11 mouse cellular contexts compared by ENCODE assay signal in the genomic region with DNA sequence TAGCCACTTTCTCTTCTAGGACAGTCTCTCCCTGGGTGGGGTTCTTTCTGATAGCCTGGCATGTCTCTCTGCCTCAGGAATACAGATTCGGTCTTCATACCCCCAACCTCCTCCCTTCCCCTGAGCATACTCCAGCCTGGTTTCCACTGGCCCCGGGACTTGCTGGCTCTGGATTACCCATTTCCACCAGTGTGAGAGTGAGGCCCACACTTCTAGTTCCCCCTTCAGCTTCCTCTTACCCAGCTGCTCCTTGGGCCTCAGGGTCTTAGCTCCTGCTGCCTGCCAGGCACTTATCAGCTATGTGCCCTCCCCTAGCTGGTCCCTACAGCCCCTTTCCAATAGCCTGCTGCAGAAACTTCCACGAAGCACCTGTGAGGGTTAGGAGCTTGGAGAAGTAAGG. TPM values are rescaled to one million over a fixed set of nuclear protein-coding genes. Genes with fewer than 3 reads are reported as not detected.
A peak's percentile ranks its signal among the peaks of the same experiment; 100 is the strongest.
DNase-seq lines count a peak whose midpoint lies in the region; ATAC-seq and TF ChIP-seq lines count a peak whose summit lies in the region.
"Had no signal": no experiment of that assay in that cellular context is flagged by ENCODE, and none has a peak within 500 bp of the region (broad histone marks: within the 10 kb centered on the region; RNA-seq: fewer than 3 reads in every experiment).

A gene (plus strand): TSS at position 262 of the 400 bp plus-strand sequence.

- H3K79me2 ChIP-seq in MEL (ENCODE audit: control insufficient read depth, insufficient read depth, low read length, poor library complexity): peaks cover 4% of the 10 kb centered on the region; the same call in 1 of the 2 replicates

- peak within 1 kb of the TSS; percentile 38; the same call in 1 of the 2 replicates for H3K27ac ChIP-seq in MEL (ENCODE audit: control insufficient read depth, low read depth, low read length)
- H3K27ac ChIP-seq: limb, embryonic 13.5 days; midbrain, embryonic 15.5 days had no signal

- DNase-seq in lung, adult 2 months: no peak
- no peak for DNase-seq in lung, postnatal 10 days
- DNase-seq in MEL (ENCODE audit: low read depth, low spot score): peak; percentile 76
- no peak for DNase-seq in urinary bladder, postnatal 36 days (ENCODE audit: low spot score in 2 of 2)
- no peak for DNase-seq in layer of hippocampus, adult 11-12 months (ENCODE audit: low spot score)
- DNase-seq: thymus, postnatal 25 days had no signal

- peak; percentile 26 for ATAC-seq in granulocyte monocyte progenitor cell, adult 5-6 weeks (replicated peaks; ENCODE audit: poor library complexity, severe bottlenecking)
- ATAC-seq: midbrain, embryonic 15.5 days had no signal

- no peak for TF ChIP-seq RAD21 in MEL (IDR thresholded peaks at IDR 0.05; ENCODE audit: low read depth, low read length)

- no peaks in the 10 kb centered on the region for H3K27me3 ChIP-seq in MEL (ENCODE audit: control insufficient read depth in 1 of 2, insufficient read depth in 2 of 2, low read length in 2 of 2)
- H3K27me3 ChIP-seq in megakaryocyte, embryonic 14.5 days (replicated peaks): no peaks in the 10 kb centered on the region
- H3K27me3 ChIP-seq: midbrain, embryonic 15.5 days had no signal

- no peak for TF ChIP-seq CTCF in lung, adult 2 months (IDR thresholded peaks at IDR 0.05; ENCODE audit: insufficient read depth, low read length)
- no peak for TF ChIP-seq CTCF in MEL (IDR thresholded peaks at IDR 0.05 in 2 of 3, conservative IDR thresholded peaks at IDR 0.05 in 1 of 3; ENCODE audit: control insufficient read depth in 1 of 3, insufficient read depth in 1 of 3, low read depth in 2 of 3, low read length in 3 of 3, poor library complexity in 1 of 3, severe bottlenecking in 1 of 3)

- peaks cover 3% of the 10 kb centered on the region; the same call in 1 of the 2 replicates for H3K4me1 ChIP-seq in lung, adult 2 months (ENCODE audit: control insufficient read depth, insufficient read depth, low read length)
- H3K4me1 ChIP-seq in MEL (ENCODE audit: control insufficient read depth in 1 of 2, insufficient read depth in 2 of 2, low read length in 2 of 2): peaks cover 2 to 28% of the 10 kb centered on the region in 2 experiments
- peaks cover 88% of the 10 kb centered on the region for H3K4me1 ChIP-seq in megakaryocyte, embryonic 14.5 days

- no peak; a peak in 1 of 4 replicates for TF ChIP-seq EP300 in MEL (IDR thresholded peaks at IDR 0.05; ENCODE audit: low read depth in 1 of 2, low read length in 2 of 2)

- H3K36me3 ChIP-seq in MEL (ENCODE audit: control insufficient read depth in 1 of 2, insufficient read depth in 2 of 2, low read length in 2 of 2): peaks cover 0 to 15% of the 10 kb centered on the region in 2 experiments; a peak in 2 of 4 replicates
- H3K36me3 ChIP-seq in megakaryocyte, embryonic 14.5 days (replicated peaks; ENCODE audit: low read length): no peaks in the 10 kb centered on the region
- H3K36me3 ChIP-seq: heart, embryonic 15.5 days; limb, embryonic 13.5 days; midbrain, embryonic 15.5 days had no signal

- H3K9ac ChIP-seq in MEL (ENCODE audit: control insufficient read depth, low read depth, low read length, poor library complexity, severe bottlenecking): peak within 1 kb of the TSS; percentile 46
- H3K9ac ChIP-seq: heart, embryonic 15.5 days; limb, embryonic 13.5 days; midbrain, embryonic 15.5 days had no signal

- WGBS in lung, adult 2 months: 63% methylated on average over 3 of the region's 3 CpGs

- H3K9me3 ChIP-seq in MEL (replicated peaks; ENCODE audit: insufficient read depth, low read length): no peaks in the 10 kb centered on the region
- no peaks in the 10 kb centered on the region for H3K9me3 ChIP-seq in megakaryocyte, embryonic 14.5 days
- H3K9me3 ChIP-seq: heart, embryonic 15.5 days; limb, embryonic 13.5 days; midbrain, embryonic 15.5 days had no signal

- no peak for TF ChIP-seq POLR2A in lung, adult 2 months (IDR thresholded peaks at IDR 0.05; ENCODE audit: borderline replicate concordance, extremely low read depth, low read depth, low read length)
- TF ChIP-seq POLR2A in MEL (IDR thresholded peaks at IDR 0.05; ENCODE audit: control insufficient read depth in 1 of 2, insufficient read depth in 1 of 2, low read depth in 1 of 2, low read length in 2 of 2, poor library complexity in 1 of 2): peak in 1 of 2 experiments; percentile 26; a peak in 1 of 4 replicates

- peak within 1 kb of the TSS; percentile 25 for H3K4me3 ChIP-seq in lung, adult 2 months (replicated peaks; ENCODE audit: extremely low read depth, low read depth, low read length)
- H3K4me3 ChIP-seq in MEL (ENCODE audit: control insufficient read depth in 1 of 2, insufficient read depth in 1 of 2, low read depth in 2 of 2, low read length in 2 of 2): no peak within 1 kb of the TSS
- peak within 1 kb of the TSS; percentile 86 for H3K4me3 ChIP-seq in megakaryocyte, embryonic 14.5 days (replicated peaks)
- H3K4me3 ChIP-seq: heart, embryonic 15.5 days; limb, embryonic 13.5 days; midbrain, embryonic 15.5 days had no signal

TF ChIP-seq in MEL, 35 proteins besides CTCF, POLR2A, EP300 and RAD21:
- TF ChIP-seq E2F4 (IDR thresholded peaks at IDR 0.05; ENCODE audit: borderline replicate concordance, low read depth, low read length) (no peak), MEF2A (IDR thresholded peaks at IDR 0.05; ENCODE audit: extremely low read depth, insufficient replicate concordance, low read depth, low read length, poor library complexity, severe bottlenecking) (no peak), SIN3A (IDR thresholded peaks at IDR 0.05; ENCODE audit: low read length) (peak; percentile 32; the same call in 1 of the 2 replicates), TBP (IDR thresholded peaks at IDR 0.05; ENCODE audit: low read depth, low read length) (no peak), POLR2AphosphoS2 (IDR thresholded peaks at IDR 0.05; ENCODE audit: low read length) (no peak), GABPA (IDR thresholded peaks at IDR 0.05; ENCODE audit: low read depth, low read length) (no peak), MAZ (IDR thresholded peaks at IDR 0.05; ENCODE audit: low read depth, low read length) (0 out of 2 replicates have a peak, but pooled peaks have one; percentile 21), KAT2A (conservative IDR thresholded peaks at IDR 0.05; ENCODE audit: low read depth, low read length) (no peak), CHD1 (IDR thresholded peaks at IDR 0.05; ENCODE audit: low read depth, low read length) (no peak), NELFE (IDR thresholded peaks at IDR 0.05; ENCODE audit: low read depth, low read length) (no peak), ELF1 (IDR thresholded peaks at IDR 0.05; ENCODE audit: low read depth, low read length) (no peak), JUND (IDR thresholded peaks at IDR 0.05; ENCODE audit: low read depth, low read length) (no peak), MAFK (IDR thresholded peaks at IDR 0.05; ENCODE audit: borderline replicate concordance, low read depth, low read length) (no peak), TAL1 (IDR thresholded peaks at IDR 0.05; ENCODE audit: low read length) (0 out of 2 replicates have a peak, but pooled peaks have one; percentile 5), POLR2AphosphoS5 (IDR thresholded peaks at IDR 0.05; ENCODE audit: borderline replicate concordance, low read depth, low read length) (no peak), TCF12 (IDR thresholded peaks at IDR 0.05; ENCODE audit: low read depth, low read length) (no peak), NRF1 (IDR thresholded peaks at IDR 0.05; ENCODE audit: insufficient read depth, low read depth, low read length, poor library complexity, severe bottlenecking) (no peak), HCFC1 (IDR thresholded peaks at IDR 0.05; ENCODE audit: low read depth, low read length) (0 out of 2 replicates have a peak, but pooled peaks have one; percentile 28), ZMIZ1 (IDR thresholded peaks at IDR 0.05; ENCODE audit: low read depth, low read length) (no peak), BHLHE40 (IDR thresholded peaks at IDR 0.05; ENCODE audit: borderline replicate concordance, low read depth, low read length) (no peak), ZNF384 (IDR thresholded peaks at IDR 0.05; ENCODE audit: low read depth, low read length) (no peak), CHD2 (IDR thresholded peaks at IDR 0.05; ENCODE audit: low read length) (no peak), MXI1 (IDR thresholded peaks at IDR 0.05; ENCODE audit: low read depth, low read length) (no peak), GATA1 (IDR thresholded peaks at IDR 0.05; ENCODE audit: low read depth, low read length) (0 out of 2 replicates have a peak, but pooled peaks have one; percentile 5), MYC (IDR thresholded peaks at IDR 0.05; ENCODE audit: low read depth, low read length) (no peak), RCOR1 (IDR thresholded peaks at IDR 0.05; ENCODE audit: low read depth, low read length) (no peak), MYB (IDR thresholded peaks at IDR 0.05; ENCODE audit: low read depth, low read length) (no peak), USF1 (IDR thresholded peaks at IDR 0.05; ENCODE audit: low read depth, low read length) (no peak), MAX (IDR thresholded peaks at IDR 0.05; ENCODE audit: low read length) (no peak), ETS1 (IDR thresholded peaks at IDR 0.05; ENCODE audit: low read depth, low read length) (peak; percentile 55), SMC3 (IDR thresholded peaks at IDR 0.05; ENCODE audit: low read depth, low read length) (no peak), USF2 (IDR thresholded peaks at IDR 0.05; ENCODE audit: borderline replicate concordance in 1 of 2, insufficient read depth in 1 of 2, low read depth in 1 of 2, low read length in 2 of 2) (no peak), ZC3H11A (IDR thresholded peaks at IDR 0.05; ENCODE audit: low read depth, low read length) (no peak), UBTF (IDR thresholded peaks at IDR 0.05; ENCODE audit: borderline replicate concordance, insufficient read depth, low read depth, low read length) (no peak), ZKSCAN1 (IDR thresholded peaks at IDR 0.05; ENCODE audit: low read depth, low read length) (no peak)

RNA-seq across cellular contexts. Expression of the gene that starts here (rescaled TPM):
- polyA plus RNA-seq in lung, adult 2 months (2012; rRNA removed): 10.4 and 10.5 TPM in 2 replicates
- total RNA-seq in MEL (2012; rRNA removed): 0.20 and 0.39 TPM in 2 replicates
- 1 to 10 TPM in 1 of 2 experiments, not detected in 1; 1.1 TPM for polyA plus RNA-seq in MEL (2012; ENCODE audit: insufficient read depth in 1 of 2, insufficient read length in 2 of 2, low read depth in 1 of 2, low replicate concordance in 2 of 2, missing spikeins in 1 of 2)
- 2.9 and 5.2 TPM in 2 replicates for total RNA-seq in granulocyte monocyte progenitor cell, adult 5-6 weeks (2014; fragmentation: Nextera tagmentation)
- 1.1 and 3.1 TPM in 2 replicates for total RNA-seq in granulocyte monocyte progenitor cell, adult 5-6 weeks (2017)
- polyA plus RNA-seq in megakaryocyte, embryonic 14.5 days (2012; ENCODE audit: insufficient read depth, low replicate concordance): 19.0 and 34.7 TPM in 2 replicates

Comparison
In these comparisons a context has a peak if more than half of its experiments do, and no peak if none do; other contexts are left out.
1. H3K4me3 ChIP-seq: peak in lung, adult 2 months (single experiment) and megakaryocyte, embryonic 14.5 days (single experiment); none in MEL (0 of 2).